Comparison of ENCODE assay signal across 25 mouse cellular contexts in genomic region chr9:57652351-57652750, GRCm38 (mm10). TPM values are rescaled to one million over a fixed set of nuclear protein-coding genes. Genes with fewer than 3 reads are reported as not detected.
A peak's percentile ranks its signal among the peaks of the same experiment; 100 is the strongest.
DNase-seq lines count a peak whose midpoint lies in the region; ATAC-seq lines count a peak whose summit lies in the region.
"Had no signal": no experiment of that assay in that cellular context is flagged by ENCODE, and none has a peak within 500 bp of the region (broad histone marks: within the 10 kb centered on the region; RNA-seq: fewer than 3 reads in every experiment).

No protein-coding gene starts in this region.

- no peaks in the 10 kb centered on the region for H3K36me3 ChIP-seq in hindbrain, embryonic 10.5 days
- no peaks in the 10 kb centered on the region for H3K36me3 ChIP-seq in hindbrain, embryonic 13.5 days
- H3K36me3 ChIP-seq in intestine, embryonic 15.5 days, result no peaks in the 10 kb centered on the region
- H3K36me3 ChIP-seq: heart, embryonic 10.5 days; limb, embryonic 10.5 days had no signal

- H3K9ac ChIP-seq in hindbrain, embryonic 13.5 days, result no peak overlapping the region
- no peak overlapping the region for H3K9ac ChIP-seq in intestine, embryonic 15.5 days
- H3K9ac ChIP-seq: forebrain, embryonic 13.5 days had no signal

- no peaks in the 10 kb centered on the region for H3K9me3 ChIP-seq in hindbrain, embryonic 10.5 days
- no peaks in the 10 kb centered on the region for H3K9me3 ChIP-seq in hindbrain, embryonic 13.5 days
- no peaks in the 10 kb centered on the region for H3K9me3 ChIP-seq in intestine, embryonic 15.5 days
- H3K9me3 ChIP-seq: forebrain, embryonic 13.5 days; heart, embryonic 10.5 days; limb, embryonic 10.5 days; megakaryocyte, embryonic 14.5 days had no signal

- no peak for ATAC-seq in hindbrain, embryonic 13.5 days (ENCODE audit: low FRiP score)
- peak; percentile 24 for ATAC-seq in CD4-positive, CD25-positive, alpha-beta regulatory T cell, adult 4 months
- ATAC-seq in monocyte, adult 5-6 weeks (replicated peaks; ENCODE audit: insufficient number of reproducible peaks, low FRiP score, low TSS enrichment, poor library complexity, severe bottlenecking), result peak; percentile 74
- ATAC-seq in intestine, embryonic 15.5 days, result no peak
- ATAC-seq: activated CD4-positive, CD25-positive, alpha-beta regulatory T cell, adult 4 months; forebrain, embryonic 13.5 days; intestine, postnatal 0 days; Patski had no signal

- peaks cover 35% of the 10 kb centered on the region for H3K27me3 ChIP-seq in hindbrain, embryonic 10.5 days (ENCODE audit: insufficient read depth, poor library complexity, severe bottlenecking)
- H3K27me3 ChIP-seq in hindbrain, embryonic 13.5 days, result peaks cover 17% of the 10 kb centered on the region; the same call in 1 of the 2 replicates
- no peaks in the 10 kb centered on the region for H3K27me3 ChIP-seq in intestine, embryonic 15.5 days (replicated peaks)
- H3K27me3 ChIP-seq: megakaryocyte, embryonic 14.5 days; Patski had no signal

- no peak for DNase-seq in hindbrain, embryonic 10.5 days (ENCODE audit: low spot score)
- peak; percentile 66 to 75 for DNase-seq in spleen, postnatal 36 days (ENCODE audit: low spot score in 2 of 2)
- no peak for DNase-seq in spleen, postnatal 14 days (ENCODE audit: low spot score in 2 of 2)
- DNase-seq: adrenal gland, postnatal 14 days; cerebellum, adult 9-10 months; gastrocnemius, postnatal 25 days had no signal

- peak overlapping the region; percentile 83; the same call in 1 of the 2 replicates for H3K27ac ChIP-seq in hindbrain, embryonic 10.5 days
- no peak overlapping the region for H3K27ac ChIP-seq in hindbrain, embryonic 13.5 days
- no peak overlapping the region for H3K27ac ChIP-seq in intestine, embryonic 15.5 days
- H3K27ac ChIP-seq: forebrain, embryonic 13.5 days; heart, embryonic 10.5 days; hindbrain, embryonic 14.5 days; kidney, postnatal 0 days had no signal

- peaks cover 51% of the 10 kb centered on the region for H3K4me1 ChIP-seq in hindbrain, embryonic 10.5 days (replicated peaks)
- peaks cover 26% of the 10 kb centered on the region for H3K4me1 ChIP-seq in hindbrain, embryonic 13.5 days (replicated peaks)
- peaks cover 25% of the 10 kb centered on the region for H3K4me1 ChIP-seq in intestine, embryonic 15.5 days (replicated peaks)

- H3K4me3 ChIP-seq in hindbrain, embryonic 10.5 days, result no peak overlapping the region; the same call in 1 of the 2 replicates
- H3K4me3 ChIP-seq in hindbrain, embryonic 13.5 days, result no peak overlapping the region
- no peak overlapping the region for H3K4me3 ChIP-seq in intestine, embryonic 15.5 days (replicated peaks)
- H3K4me3 ChIP-seq: forebrain, embryonic 13.5 days; heart, embryonic 10.5 days; limb, embryonic 10.5 days; megakaryocyte, embryonic 14.5 days; myocyte had no signal

- 68% methylated on average over 9 of the region's 9 CpGs for WGBS in hindbrain, embryonic 10.5 days
- 65% methylated on average over 9 of the region's 9 CpGs for WGBS in hindbrain, embryonic 13.5 days
- 74% methylated on average over 9 of the region's 9 CpGs for WGBS in intestine, embryonic 15.5 days

- H3K4me2 ChIP-seq in hindbrain, embryonic 13.5 days, result no peak overlapping the region
- H3K4me2 ChIP-seq in intestine, embryonic 15.5 days (replicated peaks), result no peak overlapping the region
- H3K4me2 ChIP-seq: forebrain, embryonic 13.5 days; hindbrain, embryonic 14.5 days; liver, embryonic 11.5 days had no signal

RNA-seq across cellular contexts. Expression of gene Csk, which starts 1.1 kb away (rescaled TPM):
- 40.8 and 42.3 TPM in 2 replicates for polyA plus RNA-seq in hindbrain, embryonic 10.5 days (2016; fragmentation: Nextera tagmentation; extraction: Ambion mirVana)
- polyA plus RNA-seq in hindbrain, embryonic 13.5 days (2015; fragmentation: Nextera tagmentation; extraction: Ambion mirVana), result 43.6 and 45.0 TPM in 2 replicates
- 100 to 1,000 TPM; 110 to 150 TPM for polyA plus RNA-seq in CD4-positive, CD25-positive, alpha-beta regulatory T cell, adult 4 months (2017; shearing (Covaris generic))
- 332 to 455 TPM (median 337 TPM) in 3 replicates for total RNA-seq in monocyte, adult 5-6 weeks (2017)
- polyA plus RNA-seq in intestine, embryonic 15.5 days (2015; fragmentation: Nextera tagmentation; extraction: Ambion mirVana), result 29.0 and 31.4 TPM in 2 replicates

RNA-seq across cellular contexts. Expression of gene Cyp1a2, which starts 31.2 kb away (rescaled TPM):
- not detected in 2 replicates for polyA plus RNA-seq in hindbrain, embryonic 10.5 days (2016; fragmentation: Nextera tagmentation; extraction: Ambion mirVana)
- not detected in 2 replicates for polyA plus RNA-seq in hindbrain, embryonic 13.5 days (2015; fragmentation: Nextera tagmentation; extraction: Ambion mirVana)
- not detected for polyA plus RNA-seq in CD4-positive, CD25-positive, alpha-beta regulatory T cell, adult 4 months (2017; shearing (Covaris generic))
- total RNA-seq in monocyte, adult 5-6 weeks (2017), result not detected in 3 replicates
- polyA plus RNA-seq in intestine, embryonic 15.5 days (2015; fragmentation: Nextera tagmentation; extraction: Ambion mirVana), result not detected in 2 replicates
- total RNA-seq: gastrocnemius, postnatal 25 days; heart, postnatal 10 days; layer of hippocampus, adult 18-20 months; left cerebral cortex, adult 18-20 months had no signal
- polyA plus RNA-seq: activated CD4-positive, CD25-positive, alpha-beta regulatory T cell, adult 4 months; forebrain, embryonic 13.5 days; heart, embryonic 10.5 days; hindbrain, embryonic 14.5 days; intestine, postnatal 0 days; kidney, postnatal 0 days; limb, embryonic 10.5 days; liver, embryonic 11.5 days; lung, embryonic 16.5 days; myocyte; Patski had no signal

RNA-seq across cellular contexts. Expression of gene Lman1l, which starts 31.8 kb away (rescaled TPM):
- polyA plus RNA-seq in hindbrain, embryonic 10.5 days (2016; fragmentation: Nextera tagmentation; extraction: Ambion mirVana), result not detected in 2 replicates
- not detected in 2 replicates for polyA plus RNA-seq in hindbrain, embryonic 13.5 days (2015; fragmentation: Nextera tagmentation; extraction: Ambion mirVana)
- polyA plus RNA-seq in CD4-positive, CD25-positive, alpha-beta regulatory T cell, adult 4 months (2017; shearing (Covaris generic)), result 1 to 10 TPM in 1 of 2 experiments, under 1 TPM in 1; 0.79 to 1.4 TPM
- not detected in 3 replicates for total RNA-seq in monocyte, adult 5-6 weeks (2017)
- not detected in 2 replicates for polyA plus RNA-seq in intestine, embryonic 15.5 days (2015; fragmentation: Nextera tagmentation; extraction: Ambion mirVana)
- total RNA-seq: adrenal gland, postnatal 14 days; gastrocnemius, postnatal 25 days; heart, postnatal 10 days; layer of hippocampus, adult 18-20 months; left cerebral cortex, adult 18-20 months had no signal
- polyA plus RNA-seq: activated CD4-positive, CD25-positive, alpha-beta regulatory T cell, adult 4 months; forebrain, embryonic 13.5 days; heart, embryonic 10.5 days; hindbrain, embryonic 14.5 days; intestine, postnatal 0 days; kidney, postnatal 0 days; limb, embryonic 10.5 days; liver, embryonic 11.5 days; lung, embryonic 16.5 days had no signal

RNA-seq across cellular contexts. Expression of gene Cyp1a1, which starts 35.4 kb away (rescaled TPM):
- polyA plus RNA-seq in hindbrain, embryonic 10.5 days (2016; fragmentation: Nextera tagmentation; extraction: Ambion mirVana), result not detected in 2 replicates
- polyA plus RNA-seq in hindbrain, embryonic 13.5 days (2015; fragmentation: Nextera tagmentation; extraction: Ambion mirVana), result 0.09 and 0.12 TPM in 2 replicates
- not detected for polyA plus RNA-seq in CD4-positive, CD25-positive, alpha-beta regulatory T cell, adult 4 months (2017; shearing (Covaris generic))
- not detected in 3 replicates for total RNA-seq in monocyte, adult 5-6 weeks (2017)
- polyA plus RNA-seq in intestine, embryonic 15.5 days (2015; fragmentation: Nextera tagmentation; extraction: Ambion mirVana), result not detected in 2 replicates
- total RNA-seq: heart, postnatal 10 days had no signal
- polyA plus RNA-seq: activated CD4-positive, CD25-positive, alpha-beta regulatory T cell, adult 4 months; forebrain, embryonic 13.5 days; heart, embryonic 10.5 days; lung, embryonic 16.5 days; myocyte; Patski had no signal

RNA-seq across cellular contexts. Expression of gene Cplx3, which starts 46.3 kb away (rescaled TPM):
- polyA plus RNA-seq in hindbrain, embryonic 10.5 days (2016; fragmentation: Nextera tagmentation; extraction: Ambion mirVana), result 0.88 and 2.8 TPM in 2 replicates
- polyA plus RNA-seq in hindbrain, embryonic 13.5 days (2015; fragmentation: Nextera tagmentation; extraction: Ambion mirVana), result 0.21 and 0.48 TPM in 2 replicates
- not detected for polyA plus RNA-seq in CD4-positive, CD25-positive, alpha-beta regulatory T cell, adult 4 months (2017; shearing (Covaris generic))
- not detected in 3 replicates for total RNA-seq in monocyte, adult 5-6 weeks (2017)
- polyA plus RNA-seq in intestine, embryonic 15.5 days (2015; fragmentation: Nextera tagmentation; extraction: Ambion mirVana), result not detected in 2 replicates
- total RNA-seq: adrenal gland, postnatal 14 days; gastrocnemius, postnatal 25 days; heart, postnatal 10 days had no signal
- polyA plus RNA-seq: activated CD4-positive, CD25-positive, alpha-beta regulatory T cell, adult 4 months; forebrain, embryonic 13.5 days; hindbrain, embryonic 14.5 days; intestine, postnatal 0 days; kidney, postnatal 0 days; limb, embryonic 10.5 days; liver, embryonic 11.5 days; lung, embryonic 16.5 days had no signal

Comparison
In these comparisons a context has a peak if more than half of its experiments do, and no peak if none do; other contexts are left out.
1. DNase-seq: peak in spleen, postnatal 36 days (2 of 2); none in hindbrain, embryonic 10.5 days (single experiment) and spleen, postnatal 14 days (0 of 2).
2. ATAC-seq: peak in CD4-positive, CD25-positive, alpha-beta regulatory T cell, adult 4 months (single experiment) and monocyte, adult 5-6 weeks (single experiment); none in hindbrain, embryonic 13.5 days (single experiment) and intestine, embryonic 15.5 days (single experiment).